Mouse (Mus musculus): ENCODE data around the gene Fitm1.

DNA sequence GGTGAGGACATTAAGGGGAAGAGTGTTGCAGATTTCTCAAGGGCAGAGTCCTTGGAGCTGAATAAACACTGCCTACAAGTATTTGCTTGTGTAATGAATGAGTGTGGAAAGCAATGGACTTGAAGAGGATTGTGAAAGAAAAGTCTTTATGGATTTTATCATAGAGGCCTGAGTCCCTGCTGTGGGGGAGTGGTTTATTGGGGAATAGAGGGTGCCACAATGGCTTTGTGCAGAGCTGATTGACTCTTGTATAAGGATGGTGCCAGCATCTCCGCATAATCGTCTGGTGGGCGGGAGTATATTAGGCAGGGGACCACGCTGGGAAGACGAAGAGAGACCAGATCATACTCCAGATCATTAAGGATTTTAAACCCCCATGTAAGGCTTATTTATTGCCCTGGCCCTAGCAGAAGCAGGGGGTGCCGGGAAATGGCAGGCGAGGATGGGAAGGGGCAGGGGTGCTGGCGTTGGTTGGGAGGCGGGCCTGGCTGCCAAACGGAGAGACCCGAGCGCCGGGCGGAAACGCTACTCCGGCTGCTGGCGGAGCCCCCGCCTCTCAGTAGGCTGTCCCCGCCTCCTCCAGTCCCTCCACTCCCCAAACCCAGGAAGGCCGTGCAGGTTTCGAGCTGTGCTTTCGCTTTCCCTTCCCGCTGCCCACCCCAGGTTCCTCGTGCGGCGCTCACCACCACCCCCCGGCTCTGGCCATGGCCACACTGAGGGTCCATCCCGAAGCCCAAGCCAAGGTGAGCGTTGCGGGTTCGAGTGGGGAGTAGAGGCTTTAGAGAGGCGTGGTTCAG is 2.7 kb downstream of the Fitm1 start, which contains the start of gene Psme1:
- TF ChIP-seq EP300 (optimal IDR thresholded peaks at IDR 0.05), result no peak
- peak; percentile 13; the same call in 1 of the 2 replicates for TF ChIP-seq CTCF (IDR thresholded peaks at IDR 0.05; ENCODE audit: low read depth)

All from stomach, postnatal 0 days (tissue).